Mouse (Mus musculus): ENCODE results near the gene Sorbs1.

Gene Sorbs1

DNA sequence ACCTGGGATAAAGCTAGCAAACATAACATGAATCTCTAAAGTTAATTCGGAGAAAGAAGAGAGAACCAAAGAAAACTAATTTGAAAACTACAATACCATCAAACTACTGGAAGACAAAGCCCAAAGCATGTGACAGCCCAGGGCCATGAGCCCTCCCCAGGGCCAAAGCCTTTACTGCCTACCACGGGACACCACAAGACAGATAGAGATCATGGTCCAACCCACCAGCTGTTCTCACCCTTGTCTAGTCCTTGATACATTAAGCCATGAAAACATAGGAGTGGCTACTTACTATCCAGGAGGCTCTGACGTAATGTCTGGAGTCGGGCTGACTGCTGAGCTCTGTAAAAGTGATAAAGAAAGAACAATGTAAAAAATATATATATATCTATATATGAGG lies 176.9 kb downstream of the Sorbs1 start:
- DNase-seq: no peak

DNA sequence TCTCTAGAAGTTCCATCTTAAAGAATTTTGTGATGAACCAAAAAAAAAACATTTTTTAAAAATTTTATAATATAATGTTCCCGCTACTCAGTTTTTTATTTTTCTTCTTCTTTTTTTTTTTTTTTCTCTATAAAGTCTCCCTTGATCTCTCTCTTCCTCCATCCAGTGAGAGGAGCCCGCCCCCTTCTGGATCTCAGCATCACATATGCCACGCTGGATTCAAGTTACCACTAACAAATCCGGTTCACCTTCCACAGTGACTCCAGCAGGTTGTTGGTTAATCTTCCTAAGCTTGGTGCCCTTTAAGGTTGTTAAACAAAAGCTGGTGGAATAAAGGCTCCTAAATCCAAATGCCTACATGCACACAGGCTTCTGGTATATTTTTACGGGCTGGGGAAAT lies 179.7 kb downstream of the Sorbs1 start:
- no peak for DNase-seq

DNA sequence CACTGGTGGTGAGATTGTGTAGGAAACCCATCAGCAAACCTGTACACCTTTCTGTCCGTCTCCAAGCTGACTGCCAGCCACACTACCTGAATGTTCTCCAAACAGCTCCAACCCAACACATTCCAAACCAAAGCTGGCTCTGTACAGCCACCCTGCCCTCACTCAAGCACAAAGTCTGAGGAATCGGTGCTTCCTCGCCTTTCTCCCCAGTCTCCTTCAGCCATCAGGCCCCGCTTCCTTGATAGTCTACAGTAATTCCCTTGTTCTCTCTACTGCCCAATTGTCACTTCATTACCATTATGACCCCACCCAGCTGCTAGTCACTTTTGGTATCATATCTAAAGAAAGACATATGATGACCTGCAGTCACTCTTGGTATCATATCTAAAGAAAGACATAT lies 180.5 kb downstream of the Sorbs1 start:
- DNase-seq: no peak

DNA sequence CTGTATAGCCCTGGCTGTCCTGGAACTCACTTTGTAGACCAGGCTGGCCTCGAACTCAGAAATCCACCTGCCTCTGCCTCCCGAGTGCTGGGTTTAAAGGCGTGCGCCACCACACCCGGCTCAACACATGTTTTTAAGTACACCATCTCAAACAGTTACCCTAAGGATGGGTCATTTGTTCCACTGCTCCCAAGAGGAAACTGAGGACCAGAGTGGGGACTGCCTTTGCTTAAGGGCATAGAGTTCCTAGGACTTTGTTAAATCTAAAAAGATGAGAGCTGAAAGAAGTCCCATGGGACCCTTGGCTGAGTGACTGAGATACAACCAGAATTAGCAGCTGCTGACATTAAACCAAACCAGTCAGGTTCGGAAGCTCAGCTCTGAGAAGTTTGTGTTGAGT lies 181.3 kb downstream of the Sorbs1 start:
- DNase-seq: no peak

DNA sequence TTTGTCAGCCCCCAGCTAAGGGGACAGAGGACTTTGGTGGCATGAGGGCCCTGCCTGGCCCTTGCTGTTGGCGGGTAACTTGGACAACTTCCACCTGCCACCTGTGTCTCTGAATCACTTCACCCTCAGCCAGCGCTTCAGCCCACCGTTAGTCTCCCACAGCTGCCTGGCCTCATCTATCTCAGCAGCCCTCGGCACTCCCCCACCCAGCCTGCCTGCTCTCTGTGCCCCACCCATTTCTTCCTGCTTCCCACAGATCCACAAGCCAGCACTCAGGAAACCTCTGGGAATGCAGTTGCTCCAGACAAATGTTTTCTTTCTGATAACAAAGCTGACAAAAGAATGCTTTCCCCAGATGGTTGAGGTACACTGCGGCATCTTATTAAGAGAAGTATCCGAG lies 181.7 kb downstream of the Sorbs1 start:
- no peak for DNase-seq

DNA sequence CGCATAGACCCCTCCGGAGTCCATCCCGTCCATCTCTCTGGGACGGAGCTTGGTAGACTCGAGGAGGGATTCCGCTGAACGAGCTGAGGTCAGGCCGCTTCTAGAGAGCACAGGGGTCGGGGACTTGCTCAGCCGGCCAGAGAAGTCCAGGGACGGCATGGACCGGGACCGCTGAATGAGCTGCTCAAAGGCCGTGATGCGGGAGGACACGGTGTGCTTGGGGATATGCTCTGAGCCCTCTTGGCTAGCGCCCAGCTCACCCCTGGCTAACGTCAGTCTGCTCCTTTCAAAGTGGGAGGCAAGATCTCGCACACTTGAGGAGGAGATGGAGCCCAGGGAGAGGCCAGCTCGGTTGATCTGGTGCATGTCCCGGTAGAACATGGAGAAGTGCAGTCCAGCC lies 187.5 kb downstream of the Sorbs1 start:
- no peak for DNase-seq

DNA sequence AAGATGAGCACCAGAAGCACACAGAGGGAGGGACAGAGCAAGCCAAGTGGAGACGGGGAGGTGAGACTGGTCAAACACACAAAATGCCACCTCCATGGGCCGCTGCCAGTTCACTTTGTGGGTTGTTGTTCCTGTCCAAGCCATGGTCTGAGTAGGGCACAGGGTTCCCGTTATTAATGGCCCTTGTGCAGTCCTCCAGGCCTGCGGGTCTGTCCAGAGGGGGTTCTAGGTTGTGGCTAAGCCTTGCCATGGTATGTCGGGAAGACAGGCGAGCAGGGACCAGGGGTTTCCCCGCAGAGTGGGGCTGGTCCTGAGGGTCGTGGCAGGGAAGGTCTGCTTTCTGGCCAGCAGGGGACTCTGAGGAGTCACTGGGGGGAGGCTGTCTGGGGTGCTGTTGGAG lies 188.2 kb downstream of the Sorbs1 start:
- DNase-seq: no peak

DNA sequence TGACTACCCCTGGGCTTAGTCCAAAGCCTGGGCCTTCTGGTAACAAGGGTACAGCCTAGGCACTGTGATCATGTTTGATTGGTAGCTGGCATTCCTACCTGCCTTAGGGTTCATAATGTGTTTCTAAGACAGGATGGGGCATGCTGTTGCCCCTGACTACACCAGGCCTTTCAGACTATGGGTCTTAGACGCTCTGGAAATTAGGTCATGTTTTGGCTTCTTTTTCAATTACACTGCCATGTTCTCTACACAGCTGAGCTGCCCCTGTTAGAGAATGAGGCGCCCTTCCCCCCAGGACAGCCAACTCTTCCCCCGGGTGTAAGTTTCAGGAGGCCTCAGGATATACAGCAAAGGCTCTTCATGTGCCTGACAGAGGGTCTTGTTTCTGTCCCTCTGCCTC lies 191.4 kb downstream of the Sorbs1 start:
- DNase-seq: no peak

DNA sequence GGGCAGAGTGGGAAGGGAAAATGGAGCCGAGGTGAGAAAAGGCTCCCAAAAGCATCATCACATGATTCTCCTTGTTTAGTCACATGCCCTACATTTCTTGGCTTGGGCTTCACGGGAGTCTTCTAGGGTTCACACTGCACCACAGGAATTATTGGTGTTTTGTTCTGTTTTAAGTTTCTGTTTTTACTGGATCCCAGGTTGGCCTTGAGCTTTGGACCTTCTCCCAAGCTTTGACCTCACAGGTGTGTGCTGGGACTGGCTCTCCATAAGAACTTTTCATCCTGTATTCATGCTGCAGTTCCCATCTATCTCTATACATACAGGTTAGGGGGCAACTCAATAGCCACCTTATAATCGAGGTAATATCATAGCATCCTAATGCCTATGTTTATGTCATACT lies 194.4 kb downstream of the Sorbs1 start:
- no peak for DNase-seq

DNA sequence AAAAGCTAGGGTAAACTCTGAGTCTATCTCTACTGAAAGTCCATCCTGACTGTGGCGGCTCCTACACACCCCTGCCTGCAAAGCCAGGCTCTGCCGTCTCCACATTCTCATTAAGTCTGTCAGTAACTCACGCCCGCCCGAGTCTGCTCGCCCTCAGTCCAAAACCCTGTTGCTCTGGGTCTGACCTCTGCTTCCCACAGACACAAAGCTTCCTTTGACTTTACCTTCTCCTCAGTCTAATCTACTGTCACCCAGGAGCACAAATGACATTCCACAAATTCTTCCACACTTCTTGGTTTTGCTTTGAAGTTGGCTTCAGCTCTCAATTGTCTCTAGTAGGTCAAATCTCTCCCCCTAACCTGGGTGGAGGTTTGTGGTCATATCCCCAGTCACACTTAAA lies 195.1 kb downstream of the Sorbs1 start:
- DNase-seq: no peak

DNA sequence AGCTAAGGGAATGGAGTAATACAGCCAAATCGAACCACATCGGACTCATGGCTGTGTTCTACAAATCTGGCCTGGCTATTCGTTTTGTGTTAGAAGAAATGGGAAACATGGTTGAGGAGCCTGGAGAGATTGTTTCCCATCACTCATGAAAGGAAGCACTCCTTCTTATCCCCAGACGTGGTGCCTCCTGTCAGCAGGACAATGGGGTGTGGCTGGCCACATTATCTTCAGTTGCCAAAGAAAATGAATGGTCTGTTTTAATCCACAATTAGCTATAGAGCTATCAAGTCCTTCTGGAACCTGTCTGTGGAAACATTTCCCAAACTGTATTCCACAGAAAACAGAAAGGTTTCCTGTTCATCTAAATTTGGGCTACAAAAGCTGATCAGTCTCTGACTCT lies 196.6 kb downstream of the Sorbs1 start:
- DNase-seq: no peak

DNA sequence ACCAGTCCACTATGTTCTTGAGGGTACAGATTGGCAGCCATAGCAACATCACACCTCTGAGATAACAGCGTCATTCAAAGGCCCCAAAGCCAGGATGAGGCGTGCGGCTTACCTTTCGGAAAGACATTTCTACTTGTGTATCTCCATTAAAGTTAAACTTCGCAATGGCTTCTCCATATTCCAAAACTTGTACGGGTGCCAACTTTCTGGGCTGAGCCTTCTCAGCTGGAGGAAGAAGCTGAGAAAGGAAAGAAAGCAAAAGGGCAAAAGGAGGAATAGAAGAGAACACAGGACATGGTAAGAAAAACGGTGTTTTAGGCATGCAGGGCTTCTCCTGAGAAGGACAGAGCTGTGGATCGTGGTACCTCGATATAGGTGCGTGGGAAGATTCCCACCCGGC lies 199.3 kb downstream of the Sorbs1 start:
- DNase-seq: no peak

DNA sequence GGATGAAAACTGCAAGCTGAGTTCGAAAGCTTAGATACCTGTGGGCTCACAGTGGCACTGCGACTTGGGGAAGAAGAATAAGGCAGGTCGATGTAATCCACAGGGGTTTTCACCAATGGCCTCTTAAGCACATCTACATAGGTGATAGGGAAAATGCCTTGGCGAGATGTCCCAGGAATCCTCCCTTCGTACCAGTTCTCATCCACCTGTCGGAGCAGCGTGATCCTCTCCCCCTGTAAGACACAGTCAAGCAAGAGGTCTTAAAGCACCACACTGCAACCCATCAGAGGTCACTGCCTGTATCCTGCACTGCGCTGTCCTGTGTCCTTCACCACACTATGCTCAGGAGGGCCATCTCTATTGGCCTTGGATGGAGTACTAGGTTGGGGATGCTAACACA lies 201.9 kb downstream of the Sorbs1 start:
- no peak for DNase-seq

DNA sequence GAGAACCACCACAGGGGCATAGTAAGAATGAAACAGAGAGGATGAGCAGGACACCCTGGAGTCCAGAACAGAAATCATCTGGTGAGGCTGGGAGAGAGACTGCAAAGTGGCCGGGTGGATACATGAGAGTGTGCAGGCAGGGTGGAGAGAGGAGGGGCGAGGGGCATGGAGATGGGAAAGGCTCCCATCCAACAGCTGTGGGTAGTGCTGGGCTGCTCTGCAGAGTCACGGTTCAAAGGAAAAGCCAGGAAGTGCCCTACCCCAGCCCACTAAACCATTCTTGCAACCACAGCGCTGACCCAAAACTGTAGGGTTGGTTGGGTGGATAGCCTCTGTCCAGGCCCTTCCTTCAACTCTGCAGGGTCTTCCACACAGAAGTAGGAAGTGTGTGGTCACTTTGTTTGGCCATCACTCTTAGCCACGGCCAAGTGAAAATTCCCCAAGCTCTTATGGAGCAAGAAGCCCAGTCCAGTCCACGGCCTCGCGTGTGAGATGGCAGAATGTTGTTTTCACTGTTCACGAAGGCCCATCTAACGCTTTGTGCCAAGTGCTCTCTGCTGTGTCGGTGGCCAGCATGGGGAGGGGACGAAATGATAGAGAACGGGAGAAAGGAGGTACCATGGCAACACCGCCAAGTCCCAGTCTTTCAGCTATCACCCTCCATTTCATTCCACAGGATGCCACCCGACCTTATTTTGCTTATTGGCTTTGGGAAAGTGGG lies 203.0 kb downstream of the Sorbs1 start:
- no peak for DNase-seq

DNA sequence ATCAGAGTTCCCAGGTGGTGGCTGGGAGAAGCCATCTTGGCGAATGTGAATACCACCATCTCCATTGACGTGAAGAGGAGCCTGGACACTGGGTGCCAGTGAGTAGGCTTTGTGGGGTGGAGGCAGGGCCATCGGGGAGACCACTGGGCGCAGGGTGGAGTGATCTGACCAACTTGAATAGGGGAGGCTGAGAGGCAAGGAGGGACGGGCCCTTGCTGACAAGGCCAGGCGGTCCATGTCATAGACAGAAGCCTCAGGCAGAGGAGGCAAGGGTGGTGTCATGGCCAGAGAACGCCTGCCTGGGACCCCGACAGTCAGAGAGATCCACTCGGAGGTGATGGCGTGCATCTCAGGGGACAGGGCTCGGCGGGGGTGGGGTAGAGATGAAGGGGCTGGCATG lies 203.7 kb downstream of the Sorbs1 start:
- DNase-seq: no peak

DNA sequence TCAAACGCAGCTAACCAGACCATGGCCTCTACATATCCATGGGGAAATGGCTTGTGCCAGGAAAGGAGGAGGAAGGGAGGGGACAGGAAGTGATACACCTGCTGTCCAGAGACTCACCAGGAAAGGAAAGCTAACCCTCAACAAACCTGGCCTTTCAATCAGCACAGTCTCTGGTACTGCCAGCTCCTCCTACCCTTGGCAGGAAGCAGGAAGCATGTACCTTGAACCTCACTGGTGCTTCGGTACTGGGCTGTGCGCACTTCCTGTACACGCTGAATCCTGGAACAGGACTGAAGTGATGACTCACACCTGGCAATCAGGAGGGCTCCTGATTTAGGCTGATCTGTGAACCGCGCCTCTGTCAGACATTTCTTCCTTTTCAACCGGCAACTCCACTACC lies 206.0 kb downstream of the Sorbs1 start:
- DNase-seq: no peak

DNA sequence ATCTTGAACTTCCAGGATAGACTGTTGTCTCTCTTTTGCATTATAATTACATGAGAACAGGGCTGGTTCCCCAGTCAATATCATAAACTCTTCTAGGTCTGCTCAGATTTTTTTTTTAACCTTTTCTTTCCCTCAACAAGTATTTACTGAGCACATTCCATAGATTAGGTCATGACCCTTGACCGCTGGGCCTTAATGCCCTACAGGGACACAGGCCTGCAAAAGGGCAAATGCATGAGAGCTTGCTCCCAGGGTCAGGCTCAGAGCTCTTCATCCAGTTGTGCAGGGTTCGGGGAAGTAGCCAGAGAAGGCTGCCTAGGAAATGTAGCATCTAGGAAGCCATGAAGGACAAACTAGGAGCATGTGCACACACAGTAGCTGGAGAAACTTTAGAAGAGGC lies 206.9 kb downstream of the Sorbs1 start:
- no peak for DNase-seq

DNA sequence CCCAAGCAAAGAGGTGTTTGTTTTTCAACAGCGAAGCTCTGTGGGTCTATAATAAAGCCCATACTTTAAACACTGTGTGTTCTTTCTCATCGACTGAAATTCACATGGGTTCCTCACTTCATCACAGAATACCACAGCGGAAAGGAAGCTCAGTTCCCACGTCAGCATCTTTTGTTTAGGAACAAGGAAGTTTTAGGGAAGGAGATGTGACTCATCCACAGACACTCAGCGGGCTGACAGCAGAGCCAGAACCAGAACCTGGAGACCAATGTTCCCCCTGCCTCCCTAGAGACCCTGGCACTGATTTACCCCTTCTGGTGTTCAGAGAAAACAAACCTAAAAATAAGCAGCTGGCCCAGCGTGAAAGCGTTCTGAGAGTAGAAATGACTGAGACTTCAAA lies 208.1 kb downstream of the Sorbs1 start:
- DNase-seq: no peak

DNA sequence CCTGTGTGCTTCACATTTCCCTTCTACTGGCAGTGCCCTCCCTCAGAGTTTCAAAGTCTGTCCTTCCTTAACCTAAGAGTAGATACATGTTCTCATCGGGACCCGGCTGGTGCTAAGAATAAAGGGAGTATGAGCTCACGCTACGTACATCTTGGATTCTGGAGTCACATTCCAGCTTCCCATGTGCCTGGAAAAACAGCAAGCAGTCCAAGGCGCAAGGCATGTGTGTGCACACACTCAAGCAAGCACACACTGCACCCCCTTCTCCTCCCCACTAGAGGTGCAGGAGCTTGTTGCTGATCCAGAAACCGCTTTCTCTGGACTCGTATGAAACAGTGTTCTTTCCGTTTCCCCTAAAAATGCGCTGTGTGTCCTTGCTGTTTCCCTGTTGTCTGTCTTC lies 210.7 kb downstream of the Sorbs1 start:
- peak; percentile 51 for DNase-seq

DNA sequence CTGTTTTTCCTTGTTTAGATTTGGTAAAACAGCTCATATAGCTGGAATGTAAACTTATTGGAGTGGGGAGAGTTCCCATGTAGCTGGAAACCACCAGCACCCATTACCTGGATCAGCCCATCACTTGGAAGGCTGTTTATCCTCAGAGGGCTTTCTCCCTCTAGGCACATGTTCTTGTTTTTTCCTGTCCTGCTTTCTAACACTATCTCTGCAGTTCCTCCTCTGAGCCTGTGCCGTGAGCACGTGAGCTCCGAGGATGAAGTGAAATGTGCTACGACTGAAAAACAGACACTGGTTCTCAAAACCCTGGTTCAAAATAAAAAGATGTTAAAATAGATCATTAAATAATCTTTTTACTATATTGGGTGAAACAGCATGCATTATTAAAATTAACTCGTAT lies 211.1 kb downstream of the Sorbs1 start:
- DNase-seq: no peak

DNA sequence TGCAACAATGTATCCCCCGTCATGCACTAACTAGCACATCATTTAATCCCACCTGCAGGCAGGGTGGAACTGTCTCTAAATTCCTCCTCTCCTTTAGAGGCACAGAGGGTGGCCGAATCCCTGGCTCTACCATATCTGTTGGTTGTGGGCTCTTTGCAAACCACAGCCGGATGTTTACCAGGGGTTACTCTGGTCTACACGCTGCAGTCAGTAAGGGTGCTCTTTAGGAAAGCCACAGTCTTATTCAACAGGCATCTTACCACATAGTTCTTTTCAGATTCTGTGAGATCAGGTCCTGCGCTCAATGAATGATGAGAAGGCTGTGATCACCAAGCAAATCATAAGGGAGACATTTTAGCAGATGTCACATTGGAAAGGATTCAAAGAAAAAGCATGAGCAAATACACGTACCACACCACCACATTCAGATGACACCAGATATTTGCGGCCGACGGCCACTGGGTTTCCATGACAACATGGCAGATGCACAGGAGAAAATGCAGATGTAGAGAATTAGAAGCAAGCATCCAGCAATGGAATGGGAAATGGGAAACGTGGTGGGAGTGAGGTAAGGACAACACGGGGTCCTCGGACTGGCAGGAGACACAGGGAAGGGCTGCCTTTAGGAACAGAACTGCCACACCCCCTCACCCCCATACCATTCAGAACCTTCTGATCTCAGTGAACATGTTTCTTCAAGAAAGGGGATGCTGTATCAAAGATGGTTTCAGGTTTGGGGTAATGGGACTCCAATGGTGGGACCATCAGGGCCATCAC lies 213.4 kb downstream of the Sorbs1 start:
- peak; percentile 57 for DNase-seq

DNA sequence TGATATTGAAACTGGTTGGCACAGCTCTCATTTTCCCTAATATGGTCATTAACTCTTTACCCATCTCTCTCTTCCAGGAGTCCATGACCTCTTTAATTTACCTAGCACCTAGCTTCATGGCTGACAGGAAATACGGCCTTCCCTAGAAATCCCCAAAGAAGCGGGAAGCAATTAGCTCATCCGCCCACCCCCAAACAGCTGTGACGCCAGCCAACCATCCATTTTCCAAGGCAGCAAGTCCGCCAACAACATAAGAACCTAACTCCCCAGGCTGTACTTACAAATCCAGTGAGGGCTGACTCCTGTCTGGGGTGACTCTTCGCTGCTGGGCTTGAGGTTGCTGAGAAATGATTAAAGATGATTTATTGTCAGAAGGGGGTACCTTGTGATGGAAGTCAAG lies 214.4 kb downstream of the Sorbs1 start:
- DNase-seq: no peak

DNA sequence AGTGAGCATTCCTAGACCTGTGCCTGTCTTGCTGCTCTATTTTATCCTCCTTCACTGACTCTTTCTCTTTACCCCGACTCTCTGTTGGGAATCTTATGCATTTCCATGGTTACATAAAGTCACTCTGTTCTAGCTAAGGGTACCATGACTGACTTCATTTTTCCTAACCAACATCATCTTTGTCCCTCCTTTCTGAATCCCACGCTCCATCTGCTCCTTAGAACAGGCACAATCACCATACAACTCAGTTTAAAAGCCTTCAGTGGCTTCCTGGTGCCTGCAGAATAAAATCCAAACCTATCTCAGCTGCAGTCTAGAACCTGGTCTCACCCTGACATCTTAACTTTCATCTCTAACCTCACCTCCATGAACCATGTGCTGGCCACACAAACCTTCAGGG lies 215.0 kb downstream of the Sorbs1 start:
- peak; percentile 65 for DNase-seq

DNA sequence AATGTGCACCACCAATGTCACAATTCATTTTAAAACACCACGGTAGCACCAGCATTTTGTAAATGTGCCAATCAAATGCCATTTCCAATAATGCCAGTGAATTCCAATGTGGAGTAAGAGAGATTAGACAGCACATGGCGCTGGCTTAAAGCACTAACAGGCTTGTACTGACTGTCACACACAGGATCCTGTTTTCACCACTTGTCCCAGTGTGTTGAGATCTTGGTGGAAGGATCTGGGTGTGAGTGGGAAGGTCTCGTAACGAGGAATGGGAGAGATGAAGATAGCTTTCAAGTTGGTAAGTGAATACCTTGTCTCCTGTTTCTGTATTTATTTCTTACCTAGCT lies 215.8 kb downstream of the Sorbs1 start:
- no peak for DNase-seq

All from right cerebral cortex, postnatal 25 days (tissue).